Mouse (Mus musculus) monocyte, adult 2 months (primary cell): ENCODE data around the gene Mef2a.
A peak's percentile ranks its signal among the peaks of the same experiment; 100 is the strongest.

ENCODE experiments used
- DNase-seq, 2 experiments: peaks; one replicate each; pipeline ENCODE4 v3.0.0; 2022; ENCODE audit warnings: low spot score in 2 of 2, low read depth in 1 of 2

The Mef2a gene

DNA sequence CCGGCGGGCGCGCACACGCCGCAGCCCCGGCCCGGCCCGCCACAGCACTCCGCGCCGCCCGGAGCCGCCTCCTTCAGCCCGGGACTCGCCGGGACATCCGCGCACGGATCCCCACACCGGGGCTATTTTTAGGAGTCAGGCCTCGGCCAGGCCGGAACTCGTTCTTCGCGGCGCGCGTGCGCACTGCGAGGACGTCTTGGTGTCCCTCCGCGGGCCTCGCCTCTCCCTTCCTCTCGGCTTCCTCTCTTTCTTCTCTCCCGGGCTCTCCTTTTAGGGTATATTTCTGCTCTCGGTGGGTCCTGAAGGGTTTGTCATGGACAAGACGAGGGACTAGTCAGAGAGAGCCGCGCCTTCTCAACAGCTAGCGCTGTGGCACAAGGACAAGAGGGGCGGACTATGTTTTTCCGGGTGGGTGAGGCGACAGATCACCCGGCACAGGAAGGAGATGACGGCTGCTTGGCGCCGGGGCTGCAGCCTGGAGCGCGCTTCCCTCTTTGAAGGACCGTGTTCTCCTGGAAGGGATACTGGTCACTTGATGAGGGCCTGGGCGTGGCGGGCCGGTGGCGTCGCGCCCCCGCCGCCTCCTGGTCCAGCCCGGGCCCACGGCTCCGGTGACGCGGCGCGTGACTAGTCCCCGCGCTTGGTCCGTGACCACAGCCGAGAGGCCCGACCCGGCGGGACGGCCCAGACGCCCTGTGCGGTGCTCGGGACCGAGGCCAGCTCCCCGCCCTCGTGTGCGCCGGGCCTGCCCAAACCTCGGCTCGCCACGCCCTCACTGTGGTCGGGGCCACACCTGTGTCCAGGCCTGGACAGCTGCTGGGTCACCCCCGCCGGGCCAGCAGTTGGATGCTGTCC is at the start of gene Mef2a:
Mef2a (minus strand) TSS at position 130 of the 855 bp plus-strand sequence.
- DNase-seq: peak; percentile 84 to 95

DNA sequence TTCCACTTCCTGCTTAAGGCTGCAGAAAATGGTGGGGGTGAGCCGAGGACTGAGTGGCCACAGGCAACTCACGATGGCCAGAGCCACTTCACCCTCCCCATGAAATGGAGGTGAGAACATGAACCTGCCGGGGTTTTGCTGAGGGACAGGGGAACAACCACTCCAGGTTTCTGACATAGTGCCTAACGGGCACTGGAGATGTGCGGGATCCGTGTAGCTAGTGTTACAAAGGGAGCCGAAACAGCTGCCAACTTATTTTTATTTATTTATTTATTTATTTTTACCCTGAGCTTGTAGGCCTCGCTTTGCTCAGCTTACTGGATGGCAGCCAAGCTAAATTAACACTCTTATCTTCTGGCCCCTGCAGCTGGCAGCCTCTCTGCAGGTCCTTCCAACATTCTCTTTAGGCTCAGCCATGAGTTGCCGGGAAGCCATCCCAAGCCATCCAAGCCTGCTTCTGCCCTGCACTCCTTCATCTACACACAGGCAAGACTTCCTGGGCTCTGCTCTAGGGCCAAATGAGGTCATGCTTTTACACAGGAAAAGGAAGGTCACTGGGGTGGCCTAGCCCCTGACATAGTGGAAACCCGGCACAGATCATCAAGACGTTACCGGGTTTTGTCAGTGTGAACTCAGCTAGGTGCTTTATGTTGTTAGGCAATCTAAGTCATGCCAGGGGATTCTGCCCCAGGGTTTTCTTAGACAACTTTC is 49.0 kb upstream of the Mef2a start:
- DNase-seq: no peak

DNA sequence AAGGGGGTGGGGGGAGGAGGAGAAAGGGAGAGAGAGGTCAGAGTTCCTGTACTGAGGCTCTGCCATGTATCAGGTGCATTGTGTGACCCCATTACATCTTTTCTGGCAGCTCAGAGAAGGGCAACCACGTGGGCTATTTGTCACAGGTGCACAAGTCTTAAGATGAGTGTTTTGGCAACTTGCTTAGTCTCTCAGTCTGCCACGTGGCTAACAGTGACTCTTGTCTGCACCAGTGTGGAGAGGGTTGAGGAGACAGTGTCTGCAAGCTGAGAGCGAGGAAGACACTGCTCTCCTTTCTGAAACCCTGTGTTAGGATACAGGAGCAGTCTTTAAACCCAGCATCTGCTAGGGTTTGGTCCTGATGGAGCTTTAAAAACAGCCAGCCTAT is 48.4 kb upstream of the Mef2a start:
- DNase-seq: no peak

DNA sequence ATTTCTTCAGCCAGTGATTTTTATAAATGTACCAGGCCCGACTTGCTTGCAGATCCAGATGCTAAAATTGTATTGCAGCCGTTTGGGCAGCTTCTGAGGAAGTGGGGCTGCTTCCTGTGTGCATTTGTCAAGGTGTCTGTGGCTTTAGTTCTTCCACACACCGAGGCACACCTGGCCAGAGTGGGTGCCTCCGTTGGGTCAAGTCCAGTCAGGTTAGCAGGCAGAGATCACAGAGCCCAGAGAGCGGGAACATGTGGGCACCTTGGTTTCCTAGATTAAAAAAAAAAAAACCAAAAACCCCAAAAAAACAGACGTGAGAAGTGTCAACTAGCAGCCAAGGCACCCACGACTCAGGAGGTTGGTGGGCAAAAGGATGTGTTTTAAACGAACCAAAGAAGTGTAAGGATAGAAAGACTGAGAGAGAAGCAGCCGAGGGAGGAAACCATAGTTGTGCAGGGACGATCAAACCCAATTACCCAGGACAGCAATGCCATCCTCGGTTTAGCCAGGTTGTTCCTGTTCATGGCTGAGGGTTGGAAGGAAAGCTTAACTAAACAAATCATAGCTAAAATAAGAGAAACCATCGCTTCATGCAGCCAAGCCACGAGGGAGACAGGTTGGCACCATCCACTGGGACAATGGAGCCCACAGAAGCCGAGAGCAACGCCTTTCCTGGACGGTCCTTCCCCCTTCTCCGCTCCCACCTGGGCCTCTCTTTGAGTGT is 47.1 kb upstream of the Mef2a start:
- DNase-seq: no peak

DNA sequence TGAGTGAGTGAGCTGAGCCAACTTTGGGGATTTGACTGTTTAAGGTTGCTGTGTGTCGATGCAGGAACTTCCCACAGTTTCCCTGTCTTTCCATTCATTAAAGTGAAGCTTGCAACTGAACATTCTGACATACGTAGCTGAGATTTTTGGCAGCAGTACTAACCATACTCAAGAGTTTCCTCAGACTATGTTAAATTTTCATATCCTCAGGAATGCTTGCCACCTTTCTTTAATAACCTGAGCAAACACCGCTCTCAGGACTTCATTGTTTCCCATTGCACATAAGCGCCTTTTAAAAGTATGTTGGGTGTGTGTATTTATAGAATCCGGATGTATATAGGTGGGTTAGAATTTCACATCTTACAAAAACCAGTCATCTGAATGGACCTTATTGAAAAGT is 45.5 kb upstream of the Mef2a start:
- no peak for DNase-seq

DNA sequence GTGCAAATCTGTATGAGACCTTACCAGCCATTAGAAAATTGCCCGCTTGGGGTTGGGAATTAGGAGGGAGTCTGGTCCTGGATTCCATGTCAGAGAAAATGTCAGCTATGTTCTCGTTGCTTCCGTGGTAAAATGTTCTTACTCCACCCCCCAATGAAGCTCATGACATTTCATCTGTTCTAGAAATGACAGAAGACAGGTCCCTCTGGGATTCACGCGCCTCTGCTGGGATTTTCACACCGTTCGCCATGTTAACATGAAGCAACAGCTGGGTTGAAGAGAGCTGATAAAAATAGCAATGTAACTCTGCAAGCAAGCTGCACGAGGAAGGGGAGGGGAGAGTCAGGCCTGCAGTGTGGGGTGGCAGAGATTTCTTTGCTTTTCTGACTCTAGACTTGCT is 42.1 kb upstream of the Mef2a start:
- DNase-seq: no peak

DNA sequence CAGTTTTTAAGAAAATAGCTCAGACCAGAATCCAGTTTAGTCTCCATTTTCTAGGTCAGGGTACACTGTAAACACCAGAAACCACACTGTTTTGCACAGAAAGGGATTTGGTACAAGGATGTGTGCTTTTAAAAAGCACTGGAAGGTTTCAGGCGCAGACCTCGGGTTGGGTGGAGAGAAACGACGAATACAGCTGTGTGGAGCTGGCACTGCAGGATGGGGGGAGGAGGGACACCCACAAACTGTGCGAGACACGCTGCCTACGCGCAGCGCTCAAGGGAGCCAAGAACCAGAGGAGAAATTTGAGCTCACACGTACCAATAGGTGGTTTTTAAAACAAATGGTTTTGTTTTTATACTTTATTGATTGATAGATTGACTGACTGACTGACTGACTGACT is 40.0 kb upstream of the Mef2a start:
- no peak for DNase-seq

- no peak for DNase-seq
These were observed 34.4 kb upstream of the Mef2a start for GRCm38 (mm10) chr7:67407019-67407418.

DNA sequence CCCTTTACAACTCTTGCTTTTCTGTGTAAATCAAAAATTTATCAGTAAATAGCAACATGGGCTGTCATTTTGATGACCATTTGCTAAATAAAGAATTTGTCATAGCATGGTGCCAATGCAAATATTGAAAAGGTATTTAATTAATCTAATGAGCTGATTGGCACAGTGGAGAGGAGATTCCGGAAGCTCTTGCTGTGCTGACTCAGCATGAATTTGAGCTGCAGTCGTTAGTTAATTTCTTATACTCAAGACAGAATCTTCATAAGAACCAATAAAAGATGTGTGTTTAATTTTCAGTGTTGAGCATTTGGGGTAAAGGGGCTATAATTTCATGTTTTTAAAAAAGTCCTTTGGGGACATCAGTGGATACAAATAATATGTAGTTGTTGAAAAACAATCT is 31.5 kb upstream of the Mef2a start:
- DNase-seq: no peak

DNA sequence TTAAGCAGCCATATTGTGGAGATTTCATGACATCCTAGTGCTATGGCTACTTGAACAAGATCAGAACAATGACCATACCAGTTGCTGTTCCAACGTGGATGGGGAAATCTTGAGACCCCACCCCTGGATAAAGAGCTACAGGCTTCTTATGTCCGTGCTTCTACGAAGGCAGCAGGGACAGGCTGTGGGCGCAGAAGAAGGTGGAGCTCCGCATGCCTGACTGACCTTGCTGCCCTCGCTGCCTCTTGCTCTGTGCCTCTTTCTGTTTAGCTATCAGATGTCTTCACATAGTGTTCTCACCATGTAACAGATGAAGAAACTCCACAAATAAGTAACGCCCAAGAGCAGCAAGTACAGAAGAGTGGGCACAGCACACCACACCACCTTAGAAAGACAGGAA is 29.7 kb upstream of the Mef2a start:
- no peak for DNase-seq

GRCm38 (mm10) chr7:67401379-67401778 is 28.7 kb upstream of the Mef2a start:
- no peak for DNase-seq

- DNase-seq: no peak
These were observed 18.1 kb upstream of the Mef2a start for GRCm38 (mm10) chr7:67390760-67391159.

DNA sequence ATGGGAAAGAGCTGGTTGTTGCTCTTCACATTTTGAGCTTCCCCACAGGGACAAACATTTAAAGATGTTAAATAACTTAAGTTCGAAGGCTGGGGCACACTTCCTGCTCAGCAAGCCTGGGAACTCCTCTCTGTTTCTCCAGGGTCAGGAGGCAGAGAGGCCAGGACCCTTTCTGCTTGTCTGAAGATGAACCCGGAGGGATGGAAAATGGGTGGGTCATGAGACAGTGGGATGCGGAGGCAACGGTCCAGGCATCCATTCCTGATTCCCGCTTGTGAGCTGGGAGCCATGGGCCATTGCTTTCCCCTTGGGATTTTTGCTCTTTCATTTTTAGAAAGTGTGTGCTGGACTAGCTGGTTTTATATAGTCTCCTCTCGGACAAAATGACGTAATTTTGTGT is 17.4 kb upstream of the Mef2a start:
- no peak for DNase-seq

GRCm38 (mm10) chr7:67384942-67385872 is 12.5 kb upstream of the Mef2a start:
- no peak for DNase-seq

DNA sequence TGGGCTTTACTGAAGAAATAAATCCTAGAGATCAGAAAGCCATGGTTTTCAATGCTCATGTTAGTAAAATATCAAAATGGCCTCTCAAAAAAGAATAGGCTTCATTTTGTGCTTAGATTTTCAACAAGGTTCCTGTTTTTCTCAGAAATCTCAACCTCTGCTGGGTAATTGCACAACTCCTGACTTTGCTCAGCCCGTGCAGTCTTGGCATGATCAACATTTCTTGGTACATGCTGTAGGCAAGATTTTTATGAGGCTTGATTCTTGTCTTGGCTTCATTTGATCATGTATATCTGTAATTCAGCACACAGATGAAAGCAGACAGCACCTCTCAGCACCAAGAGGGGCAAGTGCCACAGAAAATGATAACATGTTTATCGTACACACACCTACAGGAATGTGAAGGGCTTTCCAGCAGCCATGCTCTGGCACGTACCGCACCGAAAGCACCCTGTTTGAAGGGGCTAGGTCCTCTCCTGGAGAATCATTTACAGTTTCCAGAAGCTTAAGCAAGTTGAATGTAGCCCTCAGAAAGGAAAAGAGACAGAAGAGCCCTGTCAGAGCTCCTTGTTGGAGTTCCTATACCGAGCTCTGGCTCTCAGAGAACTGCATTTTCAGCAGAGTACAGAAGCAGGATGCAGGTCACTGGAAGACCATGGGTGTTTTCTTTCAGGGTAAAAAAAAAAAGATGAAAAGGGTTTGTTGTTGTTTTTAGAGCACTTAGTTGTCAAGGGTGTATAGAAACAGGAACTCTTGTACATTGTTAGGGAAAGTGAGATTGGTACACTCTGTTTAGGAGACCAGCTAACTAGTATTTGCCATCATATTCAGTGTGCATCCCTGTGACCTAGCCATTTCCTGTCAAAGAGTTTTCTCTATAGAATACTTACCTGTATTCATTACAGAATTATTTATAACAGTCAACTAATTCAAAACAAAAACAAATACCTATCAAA is 7.8 kb upstream of the Mef2a start:
- DNase-seq: peak in 1 of 2 experiments; percentile 9

DNA sequence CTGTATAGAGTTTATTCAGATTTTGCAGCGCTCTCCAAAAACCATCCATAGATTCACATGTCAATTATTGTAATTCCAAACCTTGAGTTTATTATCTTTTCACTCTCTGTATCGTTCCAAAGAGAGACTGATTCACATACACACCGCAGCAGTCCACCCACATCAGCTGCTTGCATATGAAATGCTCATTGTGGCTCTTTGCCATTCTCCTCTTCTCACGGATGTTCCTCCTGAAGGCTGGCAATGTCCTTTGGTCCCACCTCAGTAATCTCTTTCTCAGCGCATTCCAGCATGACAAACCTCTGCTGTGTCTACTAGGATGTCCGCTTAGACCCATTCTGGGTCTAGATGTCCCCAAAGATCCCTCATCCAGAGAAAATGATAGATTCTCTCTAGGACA is 4.1 kb upstream of the Mef2a start:
- no peak for DNase-seq

- peak in 1 of 2 experiments; percentile 11 for DNase-seq
These were observed 1.3 kb upstream of the Mef2a start for GRCm38 (mm10) chr7:67373975-67374374.

- DNase-seq: no peak
These were observed 914 bp upstream of the Mef2a start for GRCm38 (mm10) chr7:67373584-67373960.

- DNase-seq: peak in 1 of 2 experiments; percentile 15
These were observed 576 bp downstream of the Mef2a start for GRCm38 (mm10) chr7:67371891-67372672.
